Mouse (Mus musculus): ENCODE measurements around the gene Usp12. TPM values are rescaled to one million over a fixed set of nuclear protein-coding genes. Genes with fewer than 3 reads are reported as not detected.

Gene Usp12
- total RNA-seq, 2 experiments from 2014 or later: 8.6 to 11.2 TPM

DNA sequence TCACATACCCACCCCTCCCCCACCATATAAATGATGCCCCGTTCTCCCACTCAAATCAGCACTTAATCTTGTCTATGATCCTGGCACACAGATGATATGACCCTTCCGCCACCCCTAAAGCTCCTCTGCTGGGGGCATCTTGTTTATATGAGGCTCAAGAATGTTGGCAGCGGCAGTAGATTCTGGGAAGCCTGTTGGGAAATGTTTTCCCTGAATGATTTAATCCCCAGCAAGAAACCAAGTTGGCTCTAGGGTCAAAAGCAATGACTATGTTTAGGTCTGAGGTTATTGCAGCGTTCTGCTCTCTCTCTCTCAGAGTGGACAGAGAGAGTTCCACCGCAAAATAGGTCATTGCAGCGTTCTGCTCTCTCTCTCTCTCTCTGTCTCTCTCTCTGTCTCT is 89.4 kb downstream of the Usp12 start:
- no peak for ATAC-seq (replicated peaks; ENCODE audit: low FRiP score, poor library complexity, severe bottlenecking)

DNA sequence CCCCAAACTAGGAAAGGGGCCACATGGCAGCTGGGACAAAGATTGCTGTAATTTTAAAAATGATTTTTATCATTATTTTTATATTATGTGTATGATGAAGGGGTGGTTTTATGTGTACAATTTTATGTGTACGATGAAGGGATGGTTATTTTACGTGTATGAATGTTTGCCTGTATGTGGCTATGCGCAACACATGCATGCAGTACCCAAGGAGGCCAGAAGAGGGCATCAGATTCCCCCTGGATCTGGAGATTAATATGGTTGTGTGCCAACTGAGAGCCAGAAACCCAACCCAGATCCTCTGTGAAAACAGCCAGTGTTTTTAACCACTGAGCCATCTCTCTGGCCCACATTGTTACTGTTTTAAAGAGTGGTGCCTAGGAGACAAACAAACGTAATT is 90.6 kb downstream of the Usp12 start:
- ATAC-seq (replicated peaks; ENCODE audit: low FRiP score, poor library complexity, severe bottlenecking): no peak

DNA sequence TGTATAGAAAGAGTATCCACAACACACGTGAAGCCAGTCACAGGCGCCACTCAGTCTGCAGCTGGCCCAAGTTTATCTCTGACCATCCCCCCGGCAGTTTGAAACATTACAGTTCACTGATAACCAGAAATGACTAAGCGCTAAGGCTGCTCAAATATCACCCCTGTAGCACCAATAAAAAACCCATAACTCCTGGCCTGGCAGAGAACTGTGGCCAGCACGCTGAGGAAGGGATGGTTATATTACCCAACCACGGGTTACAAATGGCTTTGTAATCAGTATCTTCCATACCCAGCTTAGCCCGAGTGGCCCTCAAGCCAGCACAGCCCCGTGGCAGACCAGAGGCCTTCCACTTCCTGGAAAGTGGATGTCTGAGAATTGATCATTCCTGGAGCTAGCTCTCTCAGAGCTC is 91.1 kb downstream of the Usp12 start:
- peak; percentile 85 for ATAC-seq (replicated peaks; ENCODE audit: low FRiP score, poor library complexity, severe bottlenecking)

DNA sequence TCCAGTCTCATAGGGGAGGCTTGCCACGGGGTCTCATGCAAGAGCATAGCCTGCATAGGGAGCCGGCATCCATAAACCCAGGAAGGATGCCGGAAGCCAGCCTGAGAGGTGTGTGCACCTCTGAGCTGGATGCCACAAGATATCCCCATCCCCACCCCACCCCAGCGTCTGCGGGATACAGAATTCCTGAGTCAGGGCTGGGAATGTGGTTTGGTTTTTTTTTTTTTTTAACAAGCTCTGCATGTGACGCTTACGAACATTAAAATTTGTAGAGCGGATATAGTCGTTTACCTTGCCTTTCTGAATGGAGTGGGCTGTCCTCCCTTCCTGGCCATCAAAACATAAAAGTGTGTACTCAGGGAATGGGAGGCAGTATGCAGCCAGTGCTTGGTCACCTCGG is 94.7 kb downstream of the Usp12 start:
- ATAC-seq (replicated peaks; ENCODE audit: low FRiP score, poor library complexity, severe bottlenecking): no peak

DNA sequence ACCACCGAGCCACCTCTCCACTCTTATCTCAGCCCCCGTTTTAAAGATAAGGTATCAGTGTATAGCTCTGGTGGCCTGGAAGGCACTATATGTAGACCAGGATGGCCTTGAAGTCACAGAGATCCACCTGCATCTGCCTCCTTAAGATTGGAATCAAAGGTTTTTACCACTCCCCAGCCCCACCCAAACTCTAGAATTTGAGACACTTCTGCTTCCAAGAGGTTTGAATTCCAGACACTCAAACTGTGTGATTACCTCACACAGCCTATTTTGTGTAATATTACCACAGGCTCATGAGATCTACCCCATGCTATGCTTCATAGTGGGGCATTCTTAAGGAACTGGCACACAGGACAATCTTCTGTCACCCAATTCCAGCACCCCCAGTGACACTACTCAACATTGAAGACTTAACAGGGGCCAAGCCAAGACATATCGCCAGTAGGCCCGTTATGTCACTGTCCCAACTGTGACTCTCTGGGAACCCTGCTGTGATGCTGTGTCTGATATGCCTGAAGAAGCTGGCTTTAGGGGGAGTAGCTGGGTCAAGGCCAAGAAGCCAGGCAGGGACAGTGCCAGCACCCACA is 95.3 kb downstream of the Usp12 start:
- ATAC-seq (replicated peaks; ENCODE audit: low FRiP score, poor library complexity, severe bottlenecking): no peak

DNA sequence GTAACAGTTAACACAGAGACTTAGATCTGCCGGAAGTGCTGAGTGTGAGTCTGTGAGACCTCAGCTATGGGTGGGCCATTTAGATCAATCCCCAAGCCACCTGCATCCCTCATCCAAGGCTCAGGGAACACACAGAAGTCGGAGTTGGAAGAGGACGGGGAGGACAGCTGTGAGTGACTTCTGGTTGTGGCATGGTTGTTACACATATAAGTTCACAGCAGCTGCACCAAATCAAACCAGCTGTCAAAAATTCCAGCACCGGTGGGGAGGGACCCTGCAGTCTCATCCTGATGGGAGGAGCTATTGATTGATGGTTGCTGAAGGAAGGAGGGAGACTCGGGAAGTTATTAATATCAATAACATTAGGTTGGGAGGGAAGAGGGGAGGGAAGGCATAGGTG is 99.3 kb downstream of the Usp12 start:
- no peak for ATAC-seq (replicated peaks; ENCODE audit: low FRiP score, poor library complexity, severe bottlenecking)

DNA sequence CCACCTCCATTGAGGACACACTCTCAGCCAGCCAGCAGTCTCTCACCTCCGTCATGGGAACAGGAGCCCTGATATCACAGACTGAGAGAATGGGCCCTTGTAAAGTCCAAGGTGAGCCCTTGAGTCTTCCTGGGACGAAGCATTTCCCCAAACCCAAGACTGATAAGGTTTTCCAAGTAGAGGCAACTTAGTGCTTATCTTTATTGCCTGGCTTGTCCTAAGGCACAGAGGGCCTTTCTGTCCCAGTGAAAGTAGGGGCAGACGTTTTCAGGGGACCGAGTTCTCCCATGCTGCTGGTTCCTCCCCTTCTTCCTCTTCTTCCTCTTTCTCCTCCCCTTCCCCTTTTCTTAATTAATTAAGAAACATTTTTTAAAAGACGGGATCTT is 101.8 kb downstream of the Usp12 start:
- ATAC-seq (replicated peaks; ENCODE audit: low FRiP score, poor library complexity, severe bottlenecking): peak; percentile 54

DNA sequence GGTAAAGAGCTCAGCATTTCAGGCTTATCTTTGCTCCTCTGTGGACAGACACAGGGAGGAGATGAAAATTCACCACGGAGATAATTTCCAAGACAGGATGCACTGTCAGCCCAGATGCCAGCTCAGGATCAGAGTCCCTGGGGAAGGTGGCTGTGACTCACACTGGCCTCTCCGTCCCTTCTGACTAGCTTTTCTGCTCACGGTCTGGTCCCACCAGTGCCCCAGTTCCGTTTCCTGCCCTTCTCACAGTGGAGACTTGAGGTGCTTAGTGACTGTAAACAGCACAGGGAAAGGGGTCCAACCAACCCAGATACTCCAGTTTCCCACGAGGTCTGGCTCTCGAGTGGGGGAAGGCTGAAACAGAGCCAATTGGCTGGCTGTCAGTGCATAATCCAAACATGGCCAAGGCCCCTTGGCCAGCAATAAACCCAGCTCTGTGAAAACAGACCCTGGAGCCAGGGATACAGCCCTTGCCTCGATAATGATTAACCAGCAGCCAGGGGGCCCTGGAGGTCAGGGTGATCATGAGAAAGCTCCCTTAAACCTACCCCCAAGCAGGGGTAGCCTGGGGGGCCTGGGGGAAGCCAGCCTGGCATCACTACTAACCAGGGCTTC is 102.3 kb downstream of the Usp12 start:
- peak; percentile 21 for ATAC-seq (replicated peaks; ENCODE audit: low FRiP score, poor library complexity, severe bottlenecking)

DNA sequence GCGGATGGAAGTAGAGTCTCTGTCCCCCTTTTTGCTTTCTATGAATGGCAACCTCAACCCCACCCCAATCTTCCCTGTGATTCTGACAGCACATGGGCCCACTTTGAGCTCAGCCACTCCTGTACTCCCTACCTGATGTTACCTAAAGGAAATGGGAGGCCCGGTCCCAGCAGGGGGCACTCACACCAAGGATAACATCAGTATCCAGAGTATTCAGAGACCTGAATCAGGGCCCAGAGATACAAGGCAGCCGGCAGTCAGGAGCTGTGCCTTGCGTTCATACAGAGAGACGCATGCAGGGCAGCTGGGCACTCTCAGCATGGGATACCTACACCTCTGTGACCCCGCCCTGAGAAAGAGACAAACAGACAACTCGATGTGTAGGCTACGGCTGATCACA is 103.1 kb downstream of the Usp12 start:
- peak; percentile 59 for ATAC-seq (replicated peaks; ENCODE audit: low FRiP score, poor library complexity, severe bottlenecking)

DNA sequence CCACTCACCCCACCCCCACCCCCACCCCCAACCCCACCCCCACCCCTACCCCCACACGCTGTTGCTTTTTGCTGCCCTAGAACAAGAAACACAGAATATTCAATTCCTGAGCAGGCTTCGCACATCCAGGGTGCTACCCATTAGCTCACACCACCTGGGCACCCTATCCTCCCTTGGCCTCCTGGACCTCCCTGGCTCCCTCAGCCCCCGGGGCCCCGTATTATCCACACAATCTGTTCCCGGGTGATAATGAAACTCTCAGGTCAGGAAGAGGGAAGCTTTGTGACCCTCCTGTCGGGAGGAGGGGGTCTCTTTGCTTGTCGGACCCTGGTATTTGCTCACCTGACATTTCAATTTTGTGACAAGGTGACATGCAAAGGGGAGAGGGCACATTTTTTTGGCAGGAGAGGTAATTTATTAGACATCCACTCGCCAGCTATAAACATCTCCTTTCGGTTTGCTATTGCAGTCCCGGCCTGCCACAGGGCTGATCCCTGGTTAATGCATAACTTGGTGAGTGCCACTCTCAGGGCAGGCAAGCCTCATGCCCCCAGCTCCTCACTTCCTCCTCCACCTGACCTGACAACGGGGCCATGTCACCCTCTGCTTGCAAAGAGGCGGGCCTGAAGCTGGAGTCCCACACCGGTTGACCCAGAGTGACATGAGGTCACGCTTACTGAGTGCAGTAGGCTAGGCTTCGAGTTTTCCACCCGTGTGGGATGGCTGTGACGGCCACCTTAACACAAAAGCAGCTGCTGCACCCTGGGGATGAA is 107.1 kb downstream of the Usp12 start:
- no peak for ATAC-seq (replicated peaks; ENCODE audit: low FRiP score, poor library complexity, severe bottlenecking)

DNA sequence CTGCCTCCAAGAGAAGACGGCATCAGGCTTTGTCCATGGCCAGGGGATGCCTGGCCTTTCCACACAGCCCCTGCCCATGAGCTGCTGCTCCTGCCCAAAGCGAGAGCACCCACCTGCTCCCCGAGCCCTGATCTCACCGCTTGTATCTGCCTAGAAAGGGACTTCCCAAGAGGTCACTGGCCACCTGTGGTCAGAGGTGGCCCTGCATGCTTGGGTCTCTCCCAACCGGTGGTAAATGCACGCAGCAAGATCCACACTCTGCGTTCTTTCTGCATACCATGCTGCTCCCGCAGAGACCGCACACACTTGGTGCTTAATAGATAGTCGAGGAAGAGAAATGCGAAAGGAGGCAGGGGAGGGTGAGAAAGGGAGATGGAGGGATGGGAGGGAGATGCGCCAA is 107.9 kb downstream of the Usp12 start:
- ATAC-seq (replicated peaks; ENCODE audit: low FRiP score, poor library complexity, severe bottlenecking): no peak

Other genes starting within 250 kb of the Usp12 start
- gene Gm3415, start 238.9 kb downstream of the Usp12 start, total RNA-seq (2015; ENCODE audit: low replicate concordance): not detected in 2 replicates
- not detected in 2 replicates for gene Gm3415, start 238.9 kb downstream of the Usp12 start, total RNA-seq (2017; ENCODE audit: low replicate concordance)
- not detected in 2 replicates for gene Gpr12, start 209.8 kb downstream of the Usp12 start, total RNA-seq (2015; ENCODE audit: low replicate concordance)
- gene Gpr12, start 209.8 kb downstream of the Usp12 start, total RNA-seq (2017; ENCODE audit: low replicate concordance): 0.98 TPM in 1 of 2 replicates, not detected in the other
- 373 and 491 TPM in 2 replicates for gene Rpl21, start 37.9 kb upstream of the Usp12 start, total RNA-seq (2015; ENCODE audit: low replicate concordance)
- gene Rpl21, start 37.9 kb upstream of the Usp12 start, total RNA-seq (2017; ENCODE audit: low replicate concordance): 439 and 475 TPM in 2 replicates
- not detected in 2 replicates for gene Rasl11a, start 50.1 kb upstream of the Usp12 start, total RNA-seq (2015; ENCODE audit: low replicate concordance)
- not detected in 2 replicates for gene Rasl11a, start 50.1 kb upstream of the Usp12 start, total RNA-seq (2017; ENCODE audit: low replicate concordance)
- gene Gtf3a, start 153.7 kb upstream of the Usp12 start, total RNA-seq (2015; ENCODE audit: low replicate concordance): 5.0 and 46.5 TPM in 2 replicates
- 22.2 and 23.8 TPM in 2 replicates for gene Gtf3a, start 153.7 kb upstream of the Usp12 start, total RNA-seq (2017; ENCODE audit: low replicate concordance)
- 0.42 and 0.58 TPM in 2 replicates for gene Mtif3, start 168.8 kb upstream of the Usp12 start, total RNA-seq (2015; ENCODE audit: low replicate concordance)
- gene Mtif3, start 168.8 kb upstream of the Usp12 start, total RNA-seq (2017; ENCODE audit: low replicate concordance): 3.8 and 7.5 TPM in 2 replicates